Mouse (Mus musculus): ENCODE measurements around the gene Gstp2. TPM values are rescaled to one million over a fixed set of nuclear protein-coding genes. Genes with fewer than 3 reads are reported as not detected.

The Gstp2 gene
- polyA plus RNA-seq (2012; rRNA removed; ENCODE audit: low replicate concordance), result 48.1 and 59.0 TPM in 2 replicates

DNA sequence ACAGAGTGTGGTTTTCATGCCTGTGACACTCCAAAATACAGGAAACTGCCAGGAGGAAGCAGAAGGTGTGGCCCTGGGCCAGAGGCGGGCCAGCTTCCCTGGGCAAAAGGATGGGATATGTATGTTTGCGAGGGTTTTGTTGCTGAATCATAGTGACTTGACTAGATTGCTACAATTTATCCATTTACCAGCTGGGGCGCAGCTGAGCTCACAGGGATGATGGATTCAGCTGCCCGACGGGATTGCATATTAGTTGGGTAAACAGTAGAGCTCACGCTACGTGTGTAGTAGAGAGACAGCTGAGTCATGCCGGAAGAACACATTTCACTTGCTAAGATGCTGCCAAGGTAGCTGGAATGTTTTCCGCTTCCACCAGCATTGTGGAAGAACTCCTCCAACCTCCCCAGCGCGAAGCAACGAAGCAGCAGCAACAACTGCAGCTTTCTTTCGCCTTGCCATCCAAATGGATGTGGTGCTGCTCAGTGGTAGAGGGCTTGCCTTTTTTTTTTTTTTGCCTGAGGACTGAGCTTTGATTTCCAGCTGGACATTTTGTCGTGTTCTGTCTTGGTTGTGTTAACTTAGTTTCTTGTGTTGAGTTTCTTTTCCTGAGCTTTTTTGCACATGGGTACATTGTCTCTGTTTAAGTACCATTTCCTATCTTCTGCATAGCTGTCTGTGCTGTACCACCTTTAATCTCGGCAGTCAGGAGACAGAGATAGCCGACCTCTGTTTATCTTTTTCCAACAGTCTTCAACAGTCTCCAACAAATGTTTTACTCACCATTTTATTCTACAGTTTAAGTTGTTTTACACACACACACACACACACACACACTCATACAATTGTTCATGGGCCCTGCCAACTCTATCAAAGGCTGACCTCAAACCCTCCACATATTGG is at the start of gene Gstp2:
Gene Gstp2 (minus strand): TSS at position 58 of the 900 bp plus-strand sequence.

DNA sequence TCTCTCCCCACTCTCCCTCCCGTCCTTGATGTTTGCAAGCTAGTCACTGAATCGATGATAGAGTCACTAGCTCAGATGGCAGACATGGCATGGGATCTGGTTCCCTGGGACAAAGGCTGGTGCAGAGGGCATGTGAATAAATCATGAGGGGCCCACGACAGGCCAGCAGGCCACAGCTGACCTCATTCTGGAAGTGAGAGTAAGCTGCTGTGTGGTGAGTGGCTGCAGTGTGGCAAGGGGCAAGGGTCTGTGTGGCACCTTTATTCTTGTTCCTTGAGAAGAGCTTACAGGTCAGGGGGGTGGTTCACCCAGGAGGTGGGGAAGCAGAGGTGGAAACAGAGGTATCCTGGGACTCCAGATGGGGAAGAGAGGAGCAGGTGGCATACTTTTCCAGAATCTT is 35.6 kb upstream of the Gstp2 start, which contains the start of gene Cabp2:
Gene Cabp2 (plus strand): TSS at position 185 of the 400 bp plus-strand sequence.

DNA sequence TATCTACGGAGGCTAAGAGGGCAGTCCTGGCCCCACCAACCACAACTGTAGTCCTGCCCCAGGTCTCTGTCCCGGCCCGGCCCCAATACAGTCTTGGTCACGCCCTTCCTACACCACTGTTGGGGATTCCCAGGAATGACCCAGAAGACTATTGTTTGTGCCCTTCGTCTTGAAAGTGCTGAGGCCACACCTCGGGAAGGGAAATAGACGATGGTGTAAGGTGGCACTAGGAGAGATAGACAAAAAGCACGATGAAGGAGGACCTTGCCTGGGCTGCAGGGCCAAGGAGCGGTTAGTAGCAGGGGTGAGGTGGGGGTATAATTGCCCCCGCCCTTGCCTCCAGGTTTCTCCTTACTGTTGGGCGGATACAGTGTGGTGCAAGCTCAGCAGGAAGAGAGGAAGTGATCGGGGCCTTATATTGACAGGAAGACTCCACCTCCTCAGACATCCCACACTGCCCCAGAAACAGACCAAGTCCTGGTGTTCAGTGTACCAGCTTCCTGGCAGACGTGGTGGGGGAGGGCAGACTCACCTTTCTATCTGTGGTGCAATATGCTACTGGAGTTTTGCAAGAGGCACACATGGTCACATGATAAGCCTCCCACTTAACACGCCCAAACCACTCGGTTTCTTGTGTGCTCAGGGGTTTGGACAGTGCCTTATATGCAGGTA is 13.4 kb upstream of the Gstp2 start, which contains the start of gene Gstp3:
Gene Gstp3 (minus strand): TSS at position 501 of the 672 bp plus-strand sequence.

DNA sequence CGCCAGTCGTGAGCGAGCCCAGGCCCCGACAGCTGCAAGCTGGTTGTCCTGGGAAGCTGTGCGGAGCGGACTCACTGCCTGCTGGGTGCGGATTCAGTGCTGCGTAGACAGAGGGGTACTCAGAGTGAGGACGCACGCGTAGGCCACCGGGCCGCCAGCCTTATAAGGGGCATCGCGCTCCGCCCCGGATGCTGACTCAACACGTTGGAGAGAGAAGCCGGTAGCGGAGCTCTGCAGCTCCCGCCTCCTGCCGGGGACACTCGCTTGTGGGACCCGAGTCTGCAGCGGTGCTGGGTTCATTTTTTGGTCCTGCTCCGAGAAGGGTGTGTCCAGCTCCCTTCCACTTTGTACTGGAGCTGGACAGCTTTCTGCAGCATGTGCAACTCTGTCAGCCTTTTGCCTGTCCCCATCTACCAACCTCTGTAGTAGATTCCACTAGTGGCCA is 8.0 kb downstream of the Gstp2 start, which contains the start of gene Gstp1:
Gene Gstp1 (minus strand): TSS at position 198 of the 445 bp plus-strand sequence.

DNA sequence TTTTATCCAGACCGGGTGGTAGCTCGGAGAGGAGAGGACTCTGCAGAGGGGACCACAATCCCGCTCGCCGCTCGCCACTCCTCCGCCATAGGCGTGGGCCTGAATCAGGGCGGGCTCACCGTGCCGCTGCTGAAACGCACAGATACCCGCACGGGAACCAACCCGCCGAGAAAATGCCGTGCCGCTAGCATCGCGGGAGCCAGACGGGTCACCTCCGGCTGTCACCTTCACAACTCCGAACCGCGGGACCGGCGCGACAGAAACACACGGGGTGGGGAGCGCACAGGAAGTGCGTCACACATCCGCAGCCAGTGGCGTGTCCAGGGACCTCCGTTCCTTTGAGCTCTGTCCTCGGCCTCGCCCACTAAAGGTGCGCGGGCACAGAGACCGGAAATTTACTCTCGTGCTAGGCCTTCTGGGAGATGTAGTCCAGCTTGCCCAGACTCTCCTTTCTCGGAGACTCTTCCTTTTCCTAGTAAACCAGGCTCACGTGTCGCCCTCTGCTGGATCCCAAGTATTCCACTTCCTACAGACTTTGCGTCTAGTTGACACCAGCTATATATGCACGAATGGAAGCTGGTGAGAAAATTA is 33.3 kb downstream of the Gstp2 start, which contains the start of gene Ndufv1:
Gene Ndufv1 (minus strand): TSS at position 375 of the 591 bp plus-strand sequence.

DNA sequence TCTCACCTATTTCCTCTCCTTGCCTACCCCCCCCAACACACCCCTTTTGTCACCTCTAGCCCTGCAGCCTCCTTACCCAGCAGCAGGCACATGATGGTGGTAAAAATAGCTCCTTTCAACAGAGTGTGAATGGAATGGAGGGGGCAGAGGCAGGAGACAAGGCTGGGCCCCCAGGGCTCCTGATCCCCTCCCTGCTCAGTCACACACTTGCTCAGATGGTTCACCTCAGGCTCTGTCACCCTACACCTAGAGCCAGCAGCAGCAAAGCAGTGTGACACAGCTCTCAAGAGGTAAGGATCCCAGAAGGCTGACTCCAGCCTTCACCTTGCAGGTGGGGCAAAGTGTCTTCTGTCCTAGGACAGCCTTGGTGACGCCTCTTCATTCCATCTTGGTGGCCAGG is 42.7 kb downstream of the Gstp2 start, which contains the start of gene Doc2g:
Gene Doc2g (plus strand): TSS at position 202 of the 400 bp plus-strand sequence.

DNA sequence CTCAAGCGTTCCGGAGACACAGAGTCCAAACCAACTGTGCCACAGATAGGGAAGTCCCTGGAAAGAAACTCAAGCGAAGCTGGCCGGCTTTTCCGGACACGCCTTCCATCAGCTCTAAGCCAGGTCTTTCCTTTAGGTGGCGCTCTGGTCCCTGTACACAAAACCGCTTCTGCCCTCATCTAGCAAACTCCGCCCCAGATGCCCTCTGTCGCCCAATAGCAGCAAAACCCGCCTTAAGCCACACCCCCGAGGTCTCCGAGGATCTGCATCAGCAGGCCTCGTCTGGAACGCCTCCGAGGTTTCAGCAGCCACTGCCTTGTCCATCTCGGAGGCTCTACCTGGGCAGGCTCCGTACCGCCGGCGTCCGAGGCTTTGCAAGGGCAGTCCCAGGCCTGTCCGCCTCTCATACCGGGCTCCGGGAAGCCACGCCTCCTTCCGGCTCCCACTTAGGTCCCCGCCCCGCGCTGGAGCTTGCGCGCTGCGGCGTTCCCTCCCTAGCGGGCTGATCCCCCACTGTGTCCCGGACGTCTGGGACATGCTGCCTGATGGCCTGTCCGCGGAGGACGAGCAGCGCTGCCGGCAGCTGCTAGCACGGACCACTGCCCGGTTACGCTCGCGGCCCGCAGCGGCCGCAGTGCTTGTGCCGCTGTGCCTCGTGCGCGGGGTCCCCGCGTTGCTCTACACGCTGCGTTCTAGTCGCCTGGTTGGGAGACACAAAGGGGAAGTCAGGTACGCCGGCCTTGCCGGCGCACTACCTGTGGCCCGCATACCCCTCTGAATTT is 45.5 kb downstream of the Gstp2 start, which contains the start of the genes Nudt8 and Gm49405:
Gene Nudt8 (plus strand): TSS at position 462 of the 782 bp plus-strand sequence.
Gene Gm49405 (plus strand): TSS at position 508 of the 782 bp plus-strand sequence.

DNA sequence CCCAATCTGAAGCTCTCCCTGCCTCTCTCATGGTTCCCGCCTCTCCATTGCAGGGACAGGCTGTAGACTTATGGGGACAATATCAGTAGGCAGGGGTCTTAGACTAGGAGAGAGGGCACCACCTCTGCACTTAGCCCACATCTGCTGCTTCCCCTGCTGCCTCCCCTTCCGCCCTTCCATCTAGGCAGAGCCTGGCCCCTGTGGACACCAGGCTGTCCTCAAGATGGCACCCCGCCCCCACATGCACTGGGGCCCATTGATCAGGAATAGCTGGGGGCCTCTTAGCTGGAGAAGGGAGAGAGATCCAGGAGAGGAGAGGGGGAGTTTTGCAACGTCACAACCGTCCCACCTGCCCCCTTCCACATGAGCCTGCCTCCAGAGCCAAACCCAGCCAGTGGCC is 53.4 kb downstream of the Gstp2 start, which contains the start of gene Tbx10:
Gene Tbx10 (plus strand): TSS at position 337 of the 400 bp plus-strand sequence.

Other genes with a start within 250 kb of the Gstp2 start
- gene Chka, start 194.2 kb downstream of the Gstp2 start, polyA plus RNA-seq (2012; rRNA removed; ENCODE audit: low replicate concordance), result 12.1 and 35.7 TPM in 2 replicates
- 152 and 212 TPM in 2 replicates for gene Tcirg1, start 138.9 kb downstream of the Gstp2 start, polyA plus RNA-seq (2012; rRNA removed; ENCODE audit: low replicate concordance)
- 277 and 311 TPM in 2 replicates for gene Ndufs8, start 133.2 kb downstream of the Gstp2 start, polyA plus RNA-seq (2012; rRNA removed; ENCODE audit: low replicate concordance)
- 11.6 and 18.9 TPM in 2 replicates for gene Aldh3b1, start 116.2 kb downstream of the Gstp2 start, polyA plus RNA-seq (2012; rRNA removed; ENCODE audit: low replicate concordance)
- gene Unc93b1, start 110.8 kb downstream of the Gstp2 start, polyA plus RNA-seq (2012; rRNA removed; ENCODE audit: low replicate concordance), result 165 and 222 TPM in 2 replicates
- gene Aldh3b3, start 87.4 kb downstream of the Gstp2 start, polyA plus RNA-seq (2012; rRNA removed; ENCODE audit: low replicate concordance), result 0.50 and 1.5 TPM in 2 replicates
- 23.0 and 56.2 TPM in 2 replicates for gene Aldh3b2, start 73.7 kb downstream of the Gstp2 start, polyA plus RNA-seq (2012; rRNA removed; ENCODE audit: low replicate concordance)
- 37.6 and 75.0 TPM in 2 replicates for gene Acy3, start 59.5 kb downstream of the Gstp2 start, polyA plus RNA-seq (2012; rRNA removed; ENCODE audit: low replicate concordance)
- not detected in 2 replicates for gene Tbx10, start 53.3 kb downstream of the Gstp2 start, polyA plus RNA-seq (2012; rRNA removed; ENCODE audit: low replicate concordance)
- gene Nudt8, start 45.4 kb downstream of the Gstp2 start, polyA plus RNA-seq (2012; rRNA removed; ENCODE audit: low replicate concordance), result 8.2 and 27.4 TPM in 2 replicates
- gene Gm49405, start 45.4 kb downstream of the Gstp2 start, polyA plus RNA-seq (2012; rRNA removed; ENCODE audit: low replicate concordance), result 0.85 and 3.3 TPM in 2 replicates
- 3.1 and 10.1 TPM in 2 replicates for gene Doc2g, start 42.7 kb downstream of the Gstp2 start, polyA plus RNA-seq (2012; rRNA removed; ENCODE audit: low replicate concordance)
- gene Ndufv1, start 33.2 kb downstream of the Gstp2 start, polyA plus RNA-seq (2012; rRNA removed; ENCODE audit: low replicate concordance), result 208 and 265 TPM in 2 replicates
- 601 and 616 TPM in 2 replicates for gene Gstp1, start 8.0 kb downstream of the Gstp2 start, polyA plus RNA-seq (2012; rRNA removed; ENCODE audit: low replicate concordance)
- gene Gstp3, start 13.5 kb upstream of the Gstp2 start, polyA plus RNA-seq (2012; rRNA removed; ENCODE audit: low replicate concordance), result 2.2 and 2.5 TPM in 2 replicates
- gene Cabp2, start 35.6 kb upstream of the Gstp2 start, polyA plus RNA-seq (2012; rRNA removed; ENCODE audit: low replicate concordance), result not detected in 2 replicates
- gene Cdk2ap2, start 51.2 kb upstream of the Gstp2 start, polyA plus RNA-seq (2012; rRNA removed; ENCODE audit: low replicate concordance), result 139 and 211 TPM in 2 replicates
- gene Pitpnm1, start 54.0 kb upstream of the Gstp2 start, polyA plus RNA-seq (2012; rRNA removed; ENCODE audit: low replicate concordance), result 115 and 122 TPM in 2 replicates
- gene Aip, start 79.8 kb upstream of the Gstp2 start, polyA plus RNA-seq (2012; rRNA removed; ENCODE audit: low replicate concordance), result 127 and 158 TPM in 2 replicates
- 0.26 and 0.43 TPM in 2 replicates for gene Gpr152, start 93.8 kb upstream of the Gstp2 start, polyA plus RNA-seq (2012; rRNA removed; ENCODE audit: low replicate concordance)
- 0.59 and 0.64 TPM in 2 replicates for gene Cabp4, start 98.0 kb upstream of the Gstp2 start, polyA plus RNA-seq (2012; rRNA removed; ENCODE audit: low replicate concordance)
- gene Coro1b, start 102.6 kb upstream of the Gstp2 start, polyA plus RNA-seq (2012; rRNA removed; ENCODE audit: low replicate concordance), result 355 and 367 TPM in 2 replicates
- gene Ptprcap, start 107.6 kb upstream of the Gstp2 start, polyA plus RNA-seq (2012; rRNA removed; ENCODE audit: low replicate concordance), result 5.9 and 12.6 TPM in 2 replicates
- 48.6 and 51.8 TPM in 2 replicates for gene Rps6kb2, start 117.3 kb upstream of the Gstp2 start, polyA plus RNA-seq (2012; rRNA removed; ENCODE audit: low replicate concordance)
- 12.9 and 15.8 TPM in 2 replicates for gene Carns1, start 129.5 kb upstream of the Gstp2 start, polyA plus RNA-seq (2012; rRNA removed; ENCODE audit: low replicate concordance)
- gene Tbc1d10c, start 145.3 kb upstream of the Gstp2 start, polyA plus RNA-seq (2012; rRNA removed; ENCODE audit: low replicate concordance), result 4.8 and 10.3 TPM in 2 replicates
- 495 and 521 TPM in 2 replicates for gene Ppp1ca, start 146.0 kb upstream of the Gstp2 start, polyA plus RNA-seq (2012; rRNA removed; ENCODE audit: low replicate concordance)
- 37.6 and 43.6 TPM in 2 replicates for gene Rad9a, start 155.6 kb upstream of the Gstp2 start, polyA plus RNA-seq (2012; rRNA removed; ENCODE audit: low replicate concordance)
- gene Clcf1, start 168.2 kb upstream of the Gstp2 start, polyA plus RNA-seq (2012; rRNA removed; ENCODE audit: low replicate concordance), result 8.6 and 37.5 TPM in 2 replicates
- not detected in 2 replicates for gene AC109138.7, start 168.3 kb upstream of the Gstp2 start, polyA plus RNA-seq (2012; rRNA removed; ENCODE audit: low replicate concordance)
- 133 and 268 TPM in 2 replicates for gene Pold4, start 185.9 kb upstream of the Gstp2 start, polyA plus RNA-seq (2012; rRNA removed; ENCODE audit: low replicate concordance)
- 50.2 and 94.5 TPM in 2 replicates for gene Ssh3, start 223.2 kb upstream of the Gstp2 start, polyA plus RNA-seq (2012; rRNA removed; ENCODE audit: low replicate concordance)
- 3.6 and 11.6 TPM in 2 replicates for gene Ankrd13d, start 237.1 kb upstream of the Gstp2 start, polyA plus RNA-seq (2012; rRNA removed; ENCODE audit: low replicate concordance)